Mouse (Mus musculus) right cerebral cortex, postnatal 36 days (tissue): Measurements from ENCODE around the gene Dsp.
A peak's percentile ranks its signal among the peaks of the same experiment; 100 is the strongest.

Source experiments
- DNase-seq, 2 experiments: peaks; one replicate each; pipeline ENCODE4 v3.0.0; 2022; ENCODE audit warnings: low spot score in 2 of 2, mixed read lengths in 1 of 2

Gene Dsp

DNA sequence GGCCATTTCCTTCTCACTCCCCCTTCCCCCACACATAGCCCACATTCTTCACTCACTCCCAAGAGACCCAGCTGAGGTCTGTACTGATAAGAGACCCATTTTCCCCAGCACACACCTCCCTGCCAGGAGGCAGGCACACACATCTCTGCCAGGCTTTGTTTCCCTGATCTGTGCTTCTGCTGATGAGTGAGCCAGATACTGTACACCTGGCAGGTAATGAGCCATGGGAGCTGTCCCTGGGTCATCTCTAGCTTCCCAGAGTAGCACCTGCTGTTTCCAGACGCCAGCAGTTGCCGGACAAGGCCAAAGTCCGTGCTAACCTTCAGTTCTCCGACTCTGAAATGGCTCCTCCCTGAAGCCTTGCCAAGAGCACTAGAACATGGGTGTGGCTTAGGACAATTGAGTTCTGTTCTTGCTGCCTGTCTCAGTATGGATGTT lies 19.6 kb downstream of the Dsp start:
- no peak for DNase-seq

DNA sequence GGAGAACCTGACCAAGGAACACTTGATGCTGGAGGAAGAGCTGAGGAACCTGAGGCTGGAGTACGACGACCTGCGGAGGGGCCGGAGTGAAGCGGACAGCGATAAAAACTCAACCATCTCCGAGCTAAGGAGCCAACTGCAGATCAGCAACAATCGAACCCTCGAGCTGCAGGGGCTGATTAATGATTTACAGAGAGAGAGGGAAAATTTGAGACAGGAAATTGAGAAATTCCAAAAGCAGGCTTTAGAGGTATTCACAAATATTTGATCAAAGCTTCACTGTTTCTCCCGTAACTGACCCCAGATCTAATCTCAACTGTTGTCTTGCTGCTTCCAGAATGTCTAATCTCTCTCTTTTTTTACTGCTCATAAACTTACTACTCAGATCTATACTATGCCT lies 42.3 kb downstream of the Dsp start:
- no peak for DNase-seq

DNA sequence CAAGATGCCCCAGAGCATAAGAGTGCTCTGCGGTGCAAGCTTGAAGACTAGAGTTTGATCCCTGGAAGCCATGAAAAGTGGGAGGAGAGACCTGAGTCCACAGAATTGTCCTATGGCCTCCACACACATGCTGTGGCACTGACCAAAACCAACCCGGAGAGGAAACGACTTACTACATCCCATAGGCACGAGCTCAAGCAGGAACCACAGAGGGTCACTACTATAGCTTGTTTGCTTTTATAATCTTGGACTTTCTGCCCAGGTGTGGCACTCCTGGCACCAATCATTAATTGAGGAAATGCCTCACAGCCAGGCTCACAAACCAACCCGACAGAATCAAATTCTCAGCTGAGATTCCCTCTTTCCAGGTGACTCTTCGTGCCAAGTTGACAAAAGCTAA lies 50.3 kb downstream of the Dsp start:
- DNase-seq, result no peak

DNA sequence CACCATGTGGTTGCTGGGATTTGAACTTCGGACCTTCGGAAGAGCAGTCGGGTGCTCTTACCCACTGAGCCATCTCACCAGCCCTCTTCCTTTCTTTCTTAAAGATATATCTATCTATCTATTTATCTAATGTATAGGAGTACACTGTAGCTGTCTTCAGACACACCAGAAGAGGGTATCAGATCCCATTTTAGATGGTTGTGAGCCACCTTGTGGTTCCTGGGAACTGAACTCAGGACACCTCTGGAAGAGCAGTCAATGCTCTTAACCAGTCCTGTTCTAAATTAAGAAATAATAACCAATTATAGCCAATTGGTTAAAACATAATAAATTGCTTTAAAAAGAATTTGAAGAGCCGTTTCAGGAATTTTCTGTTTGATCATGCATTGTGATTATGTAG lies 53.1 kb downstream of the Dsp start:
- no peak for DNase-seq

DNA sequence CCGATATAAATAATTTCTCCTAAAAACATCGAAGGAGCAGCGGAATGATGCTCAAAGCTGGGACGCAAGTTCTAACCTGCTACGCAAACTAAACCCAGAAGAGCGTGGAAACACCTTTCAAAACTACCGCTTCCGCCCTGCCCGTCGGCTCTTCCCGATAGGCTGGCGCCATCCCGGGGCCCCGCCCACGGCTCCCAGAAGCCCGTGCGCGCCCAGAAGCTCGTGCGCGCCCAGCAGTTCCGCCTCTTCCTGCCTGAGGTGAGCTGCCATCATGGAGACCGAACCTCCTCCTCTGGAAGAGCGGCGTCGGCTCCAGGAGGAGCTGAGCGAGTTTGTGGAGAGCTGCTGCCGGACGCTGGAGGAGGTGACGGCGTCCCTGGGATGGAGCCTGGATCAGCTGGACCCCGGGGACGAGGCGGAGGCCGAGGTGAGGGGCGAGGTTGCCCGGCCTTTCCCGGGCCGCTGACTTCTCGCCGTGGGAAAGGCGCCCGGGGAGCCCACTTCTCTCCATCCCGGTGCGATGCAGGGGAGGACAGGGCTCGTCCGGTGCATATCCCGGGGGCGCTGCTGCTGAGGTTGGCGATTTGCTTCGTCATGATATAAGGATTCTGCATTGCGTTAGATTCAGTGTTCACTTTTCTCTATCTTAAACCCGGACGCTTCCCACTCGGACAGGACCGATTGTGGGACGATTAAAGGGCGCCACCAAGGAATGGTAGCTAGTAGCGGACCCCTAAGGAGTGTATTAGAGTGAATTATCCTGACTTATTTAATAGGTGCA lies 53.8 kb downstream of the Dsp start, which contains the start of gene Snrnp48:
TSS of gene Snrnp48 (plus strand) at position 237 of the 781 bp plus-strand sequence.
- peak; percentile 87 to 88 for DNase-seq

DNA sequence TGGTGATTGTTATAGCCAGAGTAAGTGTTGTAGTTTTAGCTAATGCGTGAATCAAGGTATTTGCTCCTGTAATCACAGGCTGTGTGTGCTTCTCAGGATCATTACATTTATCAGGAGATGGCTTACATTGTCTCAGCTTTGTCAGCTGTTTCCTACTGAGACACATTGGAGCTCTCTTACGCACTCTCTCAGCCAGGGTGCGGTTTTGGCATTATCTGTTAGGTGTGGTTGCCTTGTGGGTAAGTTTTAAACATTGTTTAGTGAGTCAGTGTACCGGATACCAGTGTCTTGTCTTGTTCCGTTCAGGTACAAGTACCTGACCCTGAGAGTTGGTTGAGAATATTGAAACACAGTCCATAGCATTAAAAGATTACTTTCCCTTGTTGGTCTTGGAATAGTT lies 60.0 kb downstream of the Dsp start:
- no peak for DNase-seq

DNA sequence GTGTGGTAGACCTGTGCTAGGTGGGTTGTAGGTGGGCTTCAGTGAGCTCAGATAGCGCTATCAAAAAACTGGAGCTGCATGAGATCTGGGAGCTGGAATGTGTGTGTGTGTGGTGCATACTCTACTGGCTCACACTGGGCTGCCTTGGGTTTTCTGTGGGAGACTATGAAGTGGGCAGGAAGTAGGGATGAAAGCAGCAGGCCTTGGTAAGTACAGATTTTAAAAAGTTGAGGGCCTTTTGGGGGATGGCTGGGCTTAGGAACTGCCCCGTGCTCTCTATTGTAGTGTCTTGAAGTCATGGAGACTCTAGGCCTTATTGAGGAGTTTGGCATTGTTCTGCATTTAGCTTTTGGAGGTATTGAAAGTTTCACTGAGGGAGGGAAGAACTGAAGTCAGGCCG lies 67.6 kb downstream of the Dsp start:
- DNase-seq, result no peak

DNA sequence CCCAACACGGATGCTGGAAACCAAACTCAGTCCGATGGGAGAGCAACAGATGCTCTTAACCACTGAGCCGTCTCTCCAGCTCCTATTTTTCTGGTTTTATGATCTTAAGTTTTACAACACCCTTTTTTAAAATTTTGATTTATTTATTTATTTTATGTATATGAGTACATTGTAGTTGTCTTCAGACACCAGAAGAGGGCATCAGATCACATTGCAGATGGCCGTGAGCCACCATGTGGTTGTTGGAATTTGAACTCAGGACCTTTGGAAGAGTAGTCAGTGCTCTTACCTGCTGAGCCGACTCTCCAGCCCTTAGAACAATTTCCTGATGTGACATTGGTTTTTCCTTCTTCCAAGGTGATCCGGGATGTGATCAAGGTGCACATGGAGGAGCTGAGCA lies 69.2 kb downstream of the Dsp start:
- no peak for DNase-seq

DNA sequence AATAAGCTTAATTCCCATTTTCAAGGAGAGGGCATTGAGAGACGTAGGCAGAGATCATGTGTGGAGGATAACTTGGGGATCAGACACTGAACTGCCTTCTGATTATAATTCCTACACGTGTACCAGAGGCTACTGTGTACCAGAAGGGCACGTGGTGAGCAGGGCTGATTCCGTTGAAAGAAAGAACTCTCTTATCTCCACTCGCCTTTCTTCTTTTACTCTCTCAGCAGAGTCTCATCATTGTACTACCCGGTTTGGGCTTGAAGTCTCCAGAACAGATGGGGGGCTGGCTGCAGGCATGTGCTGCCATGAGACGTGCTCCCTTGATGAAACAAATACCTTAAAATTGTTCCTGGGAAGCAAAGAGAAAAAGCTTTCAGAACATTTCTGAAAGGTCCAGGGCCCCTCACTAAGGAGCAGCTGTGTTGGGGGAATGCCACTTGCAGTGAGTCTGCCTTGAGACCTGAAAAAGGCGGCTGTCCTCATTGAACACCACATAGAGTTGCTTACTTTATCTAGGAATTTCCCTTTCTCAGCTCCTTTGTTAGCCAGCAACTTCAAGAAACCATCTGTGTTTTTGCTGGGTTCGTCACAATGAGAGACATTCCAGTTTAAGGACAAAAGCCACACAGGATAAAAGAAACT lies 79.2 kb downstream of the Dsp start:
- no peak for DNase-seq

DNA sequence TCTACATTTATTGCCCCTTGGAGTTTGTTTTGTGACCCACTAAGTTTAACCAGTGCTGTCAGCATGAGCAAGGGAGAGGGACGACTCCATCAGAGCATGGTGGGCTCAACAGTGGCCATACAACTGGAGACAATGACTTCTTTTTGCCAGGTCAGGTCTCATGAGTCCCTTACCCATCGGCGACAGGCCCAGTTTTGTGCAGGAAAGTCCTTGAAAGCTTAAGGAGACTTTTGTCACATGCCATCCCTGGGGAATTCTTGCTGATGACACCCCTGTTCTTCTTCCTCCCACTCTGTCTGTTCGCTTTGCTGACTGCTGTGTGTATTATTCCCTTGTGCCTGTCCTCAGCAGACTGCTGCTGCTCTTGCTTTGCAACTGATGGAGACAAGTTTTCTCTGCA lies 81.3 kb downstream of the Dsp start:
- no peak for DNase-seq

DNA sequence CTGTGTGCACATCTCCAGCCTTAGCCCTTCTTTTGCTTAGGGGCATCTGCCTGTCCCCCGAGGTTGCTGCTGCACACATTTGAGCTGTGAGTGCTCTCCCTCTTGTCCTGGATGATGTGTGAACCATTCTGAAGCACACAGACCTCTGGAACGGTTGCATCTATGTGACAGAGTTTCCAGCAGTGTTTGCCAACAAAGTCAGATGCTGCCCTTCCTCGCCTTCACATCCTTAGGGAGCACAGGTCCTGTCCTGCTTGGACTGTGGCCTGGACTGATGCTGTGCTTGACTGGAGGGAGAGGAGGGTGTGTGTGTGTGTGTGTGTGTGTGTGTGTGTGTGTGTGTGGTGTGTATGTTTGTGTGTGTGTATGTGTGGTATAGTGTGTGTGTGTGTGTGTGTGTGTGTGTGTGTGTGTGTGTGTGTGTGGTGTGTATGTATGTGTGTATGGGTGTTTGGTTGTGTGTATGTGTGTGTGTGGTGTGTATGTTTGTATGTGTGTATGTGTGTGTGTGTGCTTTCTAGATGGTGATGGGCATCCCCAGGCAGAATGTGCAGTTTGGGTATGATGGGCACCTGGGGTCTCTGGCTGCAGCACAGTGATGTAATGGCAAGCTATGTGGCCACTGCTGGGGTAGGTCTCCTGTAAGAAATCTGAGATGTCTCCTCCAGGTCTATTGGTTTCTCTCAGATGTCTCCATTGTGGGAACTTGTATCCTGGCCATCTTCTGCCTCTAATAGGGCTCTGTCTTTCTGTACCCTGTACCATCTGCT lies 81.9 kb downstream of the Dsp start:
- DNase-seq, result no peak

DNA sequence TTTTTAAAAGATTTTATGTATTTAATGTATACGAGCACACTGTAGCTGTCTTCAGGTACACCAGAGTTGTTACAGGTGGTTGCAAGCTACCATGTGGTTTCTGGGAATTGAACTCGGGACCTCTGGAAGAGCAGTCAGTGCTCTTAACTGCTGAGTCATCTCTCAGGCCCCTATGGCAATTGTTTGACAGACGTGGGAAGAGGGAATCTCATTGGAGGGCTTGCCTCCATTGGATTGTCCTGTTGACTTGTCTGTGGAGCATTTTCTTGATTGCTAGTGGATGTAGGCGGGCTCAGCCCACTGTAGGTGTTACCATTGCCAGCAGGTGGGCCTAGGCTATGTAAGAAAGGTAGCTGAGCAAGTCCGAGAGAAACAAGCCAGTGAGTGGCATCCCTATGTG lies 83.6 kb downstream of the Dsp start:
- DNase-seq, result no peak

DNA sequence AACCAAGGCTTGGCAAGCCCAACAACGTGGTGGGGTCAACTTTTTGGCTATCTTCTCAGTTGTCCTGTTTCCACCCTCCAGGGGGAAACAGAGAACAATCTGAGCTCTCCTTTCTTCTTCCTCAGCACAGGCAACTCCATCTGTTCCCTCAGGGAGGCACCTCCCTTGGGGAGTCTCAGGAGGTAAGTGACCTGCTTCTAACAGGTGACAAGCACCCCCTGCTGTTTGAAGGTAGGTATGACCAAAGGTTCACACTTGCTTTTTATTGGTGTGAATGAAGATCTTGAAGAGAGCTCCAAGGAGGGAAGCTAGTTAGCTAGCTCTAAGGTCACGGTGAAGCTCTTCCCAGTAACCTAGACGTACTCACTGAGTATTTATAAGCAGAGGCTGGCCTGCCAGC lies 84.3 kb downstream of the Dsp start:
- DNase-seq, result no peak

DNA sequence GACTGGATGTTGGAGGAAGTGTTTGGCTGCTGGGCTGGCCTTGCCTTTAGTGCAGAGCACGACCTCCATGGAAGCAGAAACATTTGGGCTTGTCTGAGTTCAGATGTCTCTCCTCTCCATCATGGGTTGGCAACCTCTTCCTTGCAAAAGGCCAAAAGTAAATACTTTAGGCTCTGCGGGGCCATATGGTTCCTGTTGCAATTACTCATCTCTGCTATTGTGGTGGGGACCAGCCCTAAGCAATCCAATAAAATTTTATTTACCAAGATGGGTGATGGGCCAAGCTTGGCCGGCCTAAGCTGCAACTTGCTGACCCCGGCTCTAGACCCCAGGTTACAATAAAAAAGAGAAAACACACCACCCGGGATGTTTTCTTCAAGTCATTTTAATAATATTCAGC lies 97.1 kb downstream of the Dsp start:
- DNase-seq, result no peak
